Mouse (Mus musculus) liver, embryonic 14.5 days (tissue): ENCODE results near the gene 2510039O18Rik.

Experiments
- CTCF ChIP-seq: IDR thresholded peaks from 2 replicates; pipeline ENCODE4 v1.5.1; 2016; ENCODE audit warnings: antibody characterized with exemption, low read depth, control low read depth
- EP300 ChIP-seq: IDR thresholded peaks from 2 replicates; pipeline ENCODE4 v1.6.1; 2016; ENCODE audit warnings: antibody characterized with exemption, low read depth

DNA sequence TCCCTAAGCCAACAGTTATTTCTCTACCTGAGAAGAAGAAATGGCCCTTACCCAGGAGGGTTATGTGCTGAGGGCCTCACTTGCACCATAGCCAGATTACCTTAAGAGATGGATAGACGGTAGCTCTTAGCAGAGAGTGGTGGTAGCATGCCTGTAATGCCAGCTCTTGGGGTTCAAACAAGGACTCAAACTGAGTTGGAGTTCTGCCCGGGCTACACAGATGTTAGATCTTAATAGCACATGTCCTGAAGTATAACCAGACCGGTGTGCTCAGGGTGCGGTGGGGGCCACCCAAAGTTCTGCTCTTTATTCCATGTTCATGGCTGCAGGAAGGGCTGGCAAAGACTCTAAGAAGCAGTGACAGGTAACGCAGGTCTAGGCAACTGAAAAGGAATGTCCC is 31.2 kb upstream of the 2510039O18Rik start:
- no peak for TF ChIP-seq CTCF
- no peak for TF ChIP-seq EP300
